Mouse (Mus musculus) heart, postnatal 10 days (tissue): ENCODE measurements around the gene Shq1. TPM values are rescaled to one million over a fixed set of nuclear protein-coding genes. Genes with fewer than 3 reads are reported as not detected.

ENCODE experiments used
- DNase-seq, 2 experiments: peaks; one replicate each; pipeline ENCODE4 v3.0.0; 2021
- intact Hi-C: fragments of 180-260 bp; cut with DNase I; formaldehyde crosslinking; loops from one replicate; pipeline ENCODE4 v1.15.1; 2025
- total RNA-seq, 2 experiments: library from RNA; stranded (reverse); gene quantifications; 2 replicates each; pipeline ENCODE4 v1.2.3; 2021

Gene Shq1
- total RNA-seq = 1 to 10 TPM; 4.6 to 5.3 TPM

DNA sequence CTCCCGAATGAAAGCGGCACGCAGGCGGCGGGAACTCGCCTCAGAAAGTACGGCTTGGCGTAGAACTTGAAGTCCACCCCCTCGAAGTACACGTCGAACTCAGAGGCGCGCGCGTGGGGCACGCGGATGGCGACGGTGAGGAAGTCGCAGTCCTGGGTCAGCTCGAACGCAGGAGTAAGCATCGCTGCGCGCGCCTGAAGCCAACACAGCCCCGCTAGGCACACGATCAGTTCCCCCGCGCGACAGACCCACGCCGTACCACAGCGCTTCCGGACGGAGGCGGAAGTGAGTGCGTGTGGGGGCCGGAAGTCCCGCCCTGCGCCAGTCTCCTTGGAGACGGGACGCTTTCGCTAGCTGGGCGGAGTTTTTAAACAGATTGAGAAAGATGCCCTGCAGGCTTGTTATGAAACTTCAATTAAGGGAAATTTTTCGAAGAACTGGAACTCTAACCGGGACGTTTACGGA, at the start of gene Shq1:
Gene Shq1 (minus strand): TSS at position 278 of the 465 bp plus-strand sequence.
- DNase-seq = peak; percentile 90 to 92
- intact Hi-C loops = loop anchor here (5.0 to 10.0 kb wide), 2 partner anchors 524 to 591 kb away; no protein-coding TSS in a partner anchor

DNA sequence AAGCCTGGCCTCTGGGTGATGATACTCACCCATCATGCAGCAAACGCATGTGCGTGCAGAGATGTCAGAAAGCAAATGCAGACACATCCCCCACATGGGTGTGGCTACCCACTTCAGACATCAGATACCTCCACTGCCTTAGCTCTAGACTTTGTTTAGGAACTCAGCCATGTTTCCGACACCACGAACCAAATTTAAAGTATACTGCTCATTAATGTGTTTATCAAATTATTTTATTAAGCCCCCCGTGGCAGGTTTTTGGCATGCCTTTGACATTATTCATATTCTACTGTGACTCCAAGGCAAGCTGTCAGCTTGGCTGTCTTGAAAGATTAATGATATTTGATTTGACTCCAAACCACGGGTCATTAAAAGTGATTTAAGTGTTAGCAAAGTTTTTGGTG, 49.1 kb upstream of the Shq1 start:
- intact Hi-C loops = no loop called here
- no peak for DNase-seq

DNA sequence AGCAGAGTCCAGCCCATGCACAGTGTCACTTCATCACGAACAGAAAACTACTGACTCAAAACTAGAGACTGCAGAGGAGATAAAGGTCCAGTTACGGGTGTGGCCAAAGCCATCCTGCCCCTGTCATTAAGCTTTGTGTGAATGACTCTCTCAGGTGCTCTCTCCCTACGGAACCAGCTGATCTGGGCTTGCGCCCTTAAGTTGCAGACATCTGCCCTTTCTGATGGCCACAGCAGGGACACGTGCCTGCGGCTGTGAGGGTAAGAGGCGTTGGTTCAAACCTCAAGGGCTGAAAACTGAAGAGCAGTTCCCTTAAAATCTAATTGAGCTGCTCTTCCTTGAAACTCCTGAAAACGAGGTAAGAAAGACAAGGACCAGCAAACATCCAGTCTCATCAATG, 45.9 kb upstream of the Shq1 start:
- no peak for DNase-seq
- intact Hi-C loops = no loop called here

DNA sequence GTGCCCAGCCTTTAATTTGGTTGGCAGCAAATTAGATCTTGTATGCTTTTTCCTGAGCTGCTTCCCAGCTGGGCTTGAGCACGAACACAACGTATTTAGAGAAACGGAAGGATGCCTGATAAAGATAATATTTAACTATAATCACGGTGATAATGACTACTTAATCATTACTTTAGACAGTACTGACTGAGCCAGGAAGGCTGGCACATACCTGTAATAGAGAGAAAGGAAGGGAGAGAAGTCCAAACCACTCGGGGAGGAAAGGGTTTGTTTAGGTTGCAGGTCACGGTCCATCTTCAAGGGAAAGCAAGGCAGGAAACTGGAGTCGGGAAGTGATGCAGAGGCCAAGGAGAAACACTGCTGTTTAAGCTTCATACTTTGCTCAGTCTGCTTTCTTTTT, 45.2 kb upstream of the Shq1 start:
- no peak for DNase-seq
- intact Hi-C loops = no loop called here

DNA sequence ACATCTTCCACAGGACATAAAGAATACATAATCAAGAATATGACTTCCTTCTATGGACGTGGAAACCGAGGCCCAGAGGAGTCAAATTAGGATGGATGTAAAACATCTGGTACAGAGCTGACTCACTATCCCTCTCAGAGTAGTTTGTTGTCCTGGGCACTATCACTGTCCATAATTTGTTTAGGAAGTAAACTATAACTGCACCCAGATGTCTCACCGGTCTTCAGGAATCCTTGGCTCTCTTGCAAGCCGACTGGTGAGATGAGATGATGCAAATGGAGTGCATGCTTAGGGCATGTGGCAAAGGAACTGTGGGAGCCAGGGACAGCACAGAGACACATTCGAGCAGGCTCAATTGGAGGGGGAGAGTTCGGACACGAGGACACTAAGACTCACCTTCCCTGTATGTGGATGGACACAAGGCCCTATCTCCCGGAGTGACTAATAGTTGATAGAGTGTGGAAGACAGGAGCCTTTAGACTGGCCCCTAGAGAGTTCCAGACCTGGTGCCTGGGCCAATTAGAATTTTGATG, 44.4 kb upstream of the Shq1 start:
- intact Hi-C loops = no loop called here
- DNase-seq = no peak

DNA sequence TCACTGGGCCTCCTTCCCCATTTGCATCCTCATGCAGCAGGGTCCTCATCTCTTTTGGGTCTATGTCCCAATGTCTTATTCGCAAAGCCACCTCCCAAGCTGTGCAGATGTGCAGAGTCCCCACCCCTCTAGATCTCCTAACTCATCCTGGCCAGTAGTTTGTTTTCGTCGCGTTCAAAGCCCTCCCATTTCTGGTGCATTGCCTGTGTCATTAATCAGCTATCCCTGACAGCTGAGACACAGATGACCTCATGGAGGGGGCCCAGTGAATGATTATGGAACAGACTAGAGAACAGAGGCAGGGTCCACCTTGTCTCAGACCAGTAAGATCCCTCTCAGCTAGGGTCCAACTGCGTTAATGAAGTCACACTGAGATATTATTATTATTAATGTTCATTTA, 39.9 kb upstream of the Shq1 start:
- intact Hi-C loops = no loop called here
- DNase-seq = no peak

DNA sequence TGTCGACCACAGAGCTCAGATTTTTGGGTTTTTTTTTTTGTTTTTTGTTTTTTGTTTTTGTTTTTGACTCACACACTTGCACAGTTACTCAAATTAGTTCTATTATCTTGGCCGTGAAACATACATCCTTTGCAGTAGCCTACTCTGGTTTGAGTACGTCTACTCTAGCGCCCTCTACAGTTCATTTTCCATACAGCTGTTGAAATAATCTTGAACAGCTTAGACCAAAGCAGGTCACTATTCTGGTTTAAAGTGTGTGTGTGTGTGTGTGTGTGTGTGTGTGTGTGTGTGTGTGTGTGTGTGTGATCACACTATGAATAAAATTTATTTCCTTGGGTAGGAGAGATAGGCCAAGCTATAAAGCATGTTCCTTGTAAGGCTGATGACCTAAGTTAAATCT, 39.2 kb upstream of the Shq1 start:
- intact Hi-C loops = no loop called here
- DNase-seq = no peak

DNA sequence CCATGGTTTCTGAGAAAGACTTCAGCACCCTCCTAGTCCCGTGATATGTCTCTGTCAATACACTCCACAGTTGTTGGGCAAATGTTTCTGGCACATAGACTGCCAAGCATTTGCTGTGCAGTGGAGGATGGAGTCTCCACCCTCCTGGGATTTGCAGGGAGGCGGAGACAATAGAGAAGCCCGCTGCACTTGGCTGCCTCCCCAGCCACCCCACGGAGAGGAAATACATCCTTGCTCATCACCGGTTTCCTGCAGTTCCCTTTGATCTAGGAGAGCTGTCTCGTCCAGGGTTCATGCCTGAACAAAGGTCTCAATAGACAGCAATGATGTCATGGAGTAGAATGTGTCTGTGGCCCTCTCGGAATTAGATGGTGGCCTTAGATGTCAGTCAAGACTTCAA, 38.5 kb upstream of the Shq1 start:
- intact Hi-C loops = no loop called here
- peak; percentile 57 to 61 for DNase-seq

DNA sequence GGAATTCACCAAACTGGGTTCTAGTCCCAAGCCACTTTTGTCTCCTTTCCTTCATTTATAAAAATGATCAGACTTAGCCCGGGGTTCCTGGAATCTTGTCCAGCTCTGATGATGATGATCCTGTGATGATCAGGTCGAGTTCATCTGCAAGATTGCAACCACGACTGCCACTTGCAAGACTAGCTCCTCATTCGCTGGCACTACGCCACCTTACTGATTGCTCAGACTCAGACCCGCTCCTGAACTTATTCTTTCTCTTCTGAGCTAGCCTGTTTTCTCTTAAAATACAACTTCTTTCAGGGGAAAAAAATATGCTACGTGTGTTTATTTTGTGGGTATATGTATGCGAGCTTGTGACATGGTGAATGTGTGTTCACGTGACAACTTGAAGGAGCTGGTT, 38.0 kb upstream of the Shq1 start:
- intact Hi-C loops = no loop called here
- DNase-seq = no peak

DNA sequence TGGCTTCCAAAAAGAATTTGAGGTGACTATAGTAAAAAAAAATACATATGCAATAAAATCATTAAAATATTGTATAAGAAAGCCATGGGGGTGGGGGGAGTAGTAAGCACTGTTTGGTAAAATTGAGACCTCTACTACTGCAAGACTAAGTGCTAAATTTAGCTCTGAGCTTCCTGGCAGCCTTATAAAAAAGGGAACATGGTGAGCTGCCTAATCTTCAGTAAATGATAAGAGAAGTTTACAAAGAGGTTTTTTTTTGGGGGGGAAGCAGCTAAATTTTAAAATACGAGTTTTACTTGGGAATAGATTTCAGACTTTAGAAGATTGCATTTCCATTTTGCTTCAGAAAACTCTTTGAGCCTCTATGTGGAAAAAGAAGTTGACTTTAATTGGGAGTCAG, 37.3 kb upstream of the Shq1 start:
- intact Hi-C loops = no loop called here
- no peak for DNase-seq

DNA sequence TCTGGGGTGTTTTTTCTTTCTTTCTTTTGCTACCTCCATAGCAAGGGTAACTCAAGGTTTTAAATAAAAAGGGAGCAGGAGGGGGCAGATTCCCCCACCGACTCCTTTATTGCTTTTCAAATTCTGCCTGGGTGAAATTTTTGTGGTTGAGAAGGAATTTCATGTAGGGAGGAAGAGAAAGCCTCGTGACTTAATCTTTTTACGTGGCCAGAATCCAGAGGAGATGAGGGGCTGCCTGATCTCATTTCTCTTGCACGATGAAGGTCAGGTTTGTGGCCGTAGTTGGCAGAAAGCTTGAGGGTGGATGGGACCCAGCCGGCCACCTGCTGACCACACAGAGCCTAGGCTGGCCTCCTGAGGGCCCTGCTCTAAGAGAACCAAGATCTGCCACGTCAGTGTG, 36.6 kb upstream of the Shq1 start:
- peak; percentile 55 to 65 for DNase-seq
- intact Hi-C loops = no loop called here

DNA sequence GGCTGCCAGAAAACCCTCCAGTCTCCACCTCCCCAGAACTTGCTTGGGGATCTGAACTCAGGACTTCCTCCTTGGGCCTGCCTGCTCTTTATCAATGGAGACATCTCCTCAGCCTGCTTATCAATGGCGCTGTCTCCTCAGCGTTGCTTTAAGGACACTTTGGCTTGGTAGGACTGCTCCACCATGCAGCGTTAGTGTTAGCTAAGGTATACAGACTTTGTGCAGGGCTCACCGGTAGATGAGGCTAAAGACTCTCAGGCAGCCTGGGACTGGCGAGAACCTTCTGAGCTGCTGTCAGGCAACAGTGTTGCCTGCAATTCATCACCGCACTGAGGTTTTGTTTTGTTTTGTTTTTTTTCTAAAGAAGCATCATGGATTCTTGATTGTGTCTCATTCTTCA, 35.9 kb upstream of the Shq1 start:
- no peak for DNase-seq
- intact Hi-C loops = no loop called here

DNA sequence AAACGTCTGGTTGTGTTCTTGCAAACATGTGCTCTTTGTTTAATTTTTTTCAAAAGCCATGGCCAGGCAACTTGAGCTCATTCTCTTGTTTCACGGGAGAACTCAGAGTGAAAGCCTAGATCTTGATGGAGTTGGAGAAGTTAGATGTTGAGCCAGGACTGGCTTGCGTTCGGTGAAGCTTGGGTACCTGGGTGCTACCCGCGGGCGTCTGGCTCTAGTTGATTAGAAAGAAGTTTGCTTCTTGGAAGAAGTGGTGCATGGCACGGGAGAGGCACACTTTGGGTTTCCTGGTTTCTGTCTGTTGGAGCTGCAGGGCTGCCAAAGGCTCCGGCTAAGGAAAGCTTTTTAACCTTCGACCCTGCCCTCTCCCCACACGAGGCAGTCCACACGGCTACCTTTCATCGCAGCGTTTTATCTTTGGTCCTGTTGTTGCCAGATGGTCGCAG, 34.4 kb upstream of the Shq1 start:
- intact Hi-C loops = loop anchor here (2.0 kb wide), 1 partner anchor 31 kb away; no protein-coding TSS in a partner anchor
- no peak for DNase-seq

DNA sequence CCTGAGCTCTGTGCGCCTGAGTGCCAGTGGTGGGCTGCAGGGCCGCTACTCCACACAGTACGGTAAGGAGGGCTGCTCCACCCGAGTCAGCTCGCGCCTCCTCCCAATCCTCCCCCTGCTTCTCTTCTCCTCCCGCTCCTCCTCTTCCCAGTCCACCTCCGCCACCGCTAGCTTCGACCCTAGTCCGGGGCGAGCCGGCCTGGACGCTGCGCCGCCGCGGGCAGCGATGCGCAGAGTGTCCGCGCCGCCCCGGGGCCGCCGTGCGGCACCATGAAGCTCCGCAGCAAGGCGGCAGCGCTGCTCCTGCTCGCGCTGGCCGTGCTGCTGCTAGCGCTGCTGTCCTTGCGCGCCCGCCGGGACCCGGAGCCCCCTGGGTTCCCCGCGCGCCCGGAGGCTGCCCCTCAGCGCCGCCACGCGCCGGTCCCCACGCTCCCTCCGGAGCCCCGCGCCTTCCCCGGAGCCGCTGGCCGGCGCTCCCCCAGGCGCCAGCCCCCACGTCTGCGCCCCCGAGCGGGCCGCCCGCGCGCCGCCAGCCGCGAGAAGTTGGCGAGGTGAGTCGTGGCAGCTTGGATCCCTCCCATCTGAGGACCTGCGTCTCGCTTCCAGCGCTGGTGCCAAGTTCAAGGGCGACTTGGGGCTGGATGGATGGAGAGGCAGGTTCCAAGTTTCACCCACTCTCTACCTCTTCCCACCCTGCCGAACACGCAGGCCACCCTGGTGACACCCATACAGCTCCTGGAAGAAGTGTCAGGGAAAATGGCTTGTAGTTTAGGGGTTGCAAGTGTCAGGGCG, 33.8 kb upstream of the Shq1 start, which contains the start of gene Gxylt2:
Gene Gxylt2 (plus strand): TSS at position 161 of the 792 bp plus-strand sequence.
- peak; percentile 61 for DNase-seq
- intact Hi-C loops = loop anchor here (2.0 kb wide), 1 partner anchor 30 kb away; no protein-coding TSS in a partner anchor

DNA sequence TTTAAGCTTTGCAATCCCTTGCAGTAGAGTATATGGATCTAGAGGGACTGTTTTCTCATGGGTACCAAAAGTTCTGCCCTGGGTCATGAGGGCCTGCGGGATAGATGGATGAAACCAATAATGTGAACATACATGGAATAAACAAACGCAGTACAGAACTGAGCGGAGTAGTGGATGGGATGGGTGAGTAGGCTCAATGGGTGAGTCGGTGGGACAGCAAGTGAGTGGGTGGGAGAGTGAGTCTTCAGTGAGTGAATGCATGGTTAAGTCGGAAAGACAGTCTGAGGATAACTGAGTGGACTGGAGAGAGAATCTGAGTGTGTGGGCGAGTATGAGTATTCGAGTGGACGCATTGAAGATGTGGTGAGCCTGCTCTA, 33.2 kb upstream of the Shq1 start:
- intact Hi-C loops = loop anchor here (2.0 kb wide), 1 partner anchor 29 kb away; no protein-coding TSS in a partner anchor
- DNase-seq = no peak

DNA sequence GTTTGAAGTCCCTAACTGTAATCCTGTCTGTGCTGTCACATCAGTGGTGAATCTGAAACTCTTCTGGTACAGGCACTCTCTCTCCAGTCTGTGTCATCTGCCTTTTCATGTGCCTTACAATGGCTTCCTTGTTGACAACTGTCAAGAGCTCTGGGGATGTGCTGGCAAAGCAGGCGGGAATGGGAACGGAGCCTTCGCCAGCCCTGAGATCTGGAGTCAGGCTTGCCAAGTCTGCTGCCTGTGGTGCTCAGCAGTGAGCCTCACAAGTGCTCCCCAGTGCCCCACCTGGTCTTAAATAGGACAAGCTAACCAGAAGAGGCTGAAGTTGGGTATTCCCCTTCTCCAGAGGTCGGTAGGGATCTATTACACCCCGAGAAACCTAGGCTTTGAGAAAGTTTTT, 29.8 kb upstream of the Shq1 start:
- DNase-seq = no peak
- intact Hi-C loops = no loop called here

DNA sequence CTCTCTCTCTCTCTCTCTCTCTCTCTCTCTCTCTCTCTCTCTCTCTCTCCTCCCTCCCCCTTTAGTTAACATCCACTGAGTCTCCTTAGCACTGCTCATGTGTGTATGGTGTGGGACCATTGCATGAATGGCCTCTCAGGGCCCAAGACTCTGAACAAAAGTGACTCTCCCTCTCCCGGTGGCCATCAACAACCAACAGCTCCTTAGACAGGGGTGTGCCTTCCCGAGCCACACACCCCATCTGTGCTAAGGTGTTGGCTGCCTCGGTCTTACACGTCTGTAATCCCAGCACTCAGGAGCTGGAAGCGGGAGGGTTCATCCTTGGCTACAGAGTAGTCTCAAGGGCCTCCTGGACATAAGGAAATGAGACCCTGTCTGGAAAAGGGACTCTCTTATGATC, 29.0 kb upstream of the Shq1 start:
- DNase-seq = no peak
- intact Hi-C loops = no loop called here

DNA sequence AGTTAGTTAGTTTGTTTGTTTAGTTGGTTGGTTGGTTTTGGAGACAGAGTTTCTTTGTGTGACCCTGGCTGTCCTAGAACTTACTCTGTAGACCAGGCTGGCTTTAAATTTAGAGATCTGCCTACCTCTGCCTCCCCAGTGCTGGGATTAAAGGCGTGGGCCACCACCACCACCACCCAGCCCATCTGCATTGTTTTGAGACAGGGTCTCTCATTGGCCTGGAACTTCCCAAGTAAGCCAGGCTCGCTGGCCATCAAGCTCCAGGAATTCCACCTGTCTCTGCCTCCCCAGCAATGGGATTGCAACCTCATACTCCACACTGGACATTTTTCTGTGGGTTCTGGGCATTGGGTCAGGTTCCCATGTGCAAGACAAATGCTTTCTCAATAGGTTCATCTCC, 15.4 kb upstream of the Shq1 start:
- intact Hi-C loops = no loop called here
- no peak for DNase-seq

DNA sequence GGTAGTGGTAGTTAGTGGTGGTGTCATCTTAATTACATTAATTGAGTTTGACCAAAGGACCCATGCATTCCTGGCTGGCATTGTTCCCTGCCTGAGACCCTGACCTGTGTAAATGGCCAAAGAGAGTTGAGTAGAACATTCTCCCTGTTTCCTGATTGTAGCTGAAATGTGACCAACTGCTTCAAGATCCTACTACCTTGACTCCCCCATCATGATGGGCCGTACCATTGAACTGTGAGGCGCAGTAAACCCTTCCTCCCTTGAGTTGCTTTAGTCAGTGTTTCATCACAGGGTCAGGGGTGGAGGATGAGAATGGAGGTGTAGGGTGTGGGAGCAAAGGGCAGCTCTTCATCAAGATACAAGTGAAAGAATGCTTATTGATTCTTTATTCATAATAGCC, 7.7 kb upstream of the Shq1 start:
- no peak for DNase-seq

DNA sequence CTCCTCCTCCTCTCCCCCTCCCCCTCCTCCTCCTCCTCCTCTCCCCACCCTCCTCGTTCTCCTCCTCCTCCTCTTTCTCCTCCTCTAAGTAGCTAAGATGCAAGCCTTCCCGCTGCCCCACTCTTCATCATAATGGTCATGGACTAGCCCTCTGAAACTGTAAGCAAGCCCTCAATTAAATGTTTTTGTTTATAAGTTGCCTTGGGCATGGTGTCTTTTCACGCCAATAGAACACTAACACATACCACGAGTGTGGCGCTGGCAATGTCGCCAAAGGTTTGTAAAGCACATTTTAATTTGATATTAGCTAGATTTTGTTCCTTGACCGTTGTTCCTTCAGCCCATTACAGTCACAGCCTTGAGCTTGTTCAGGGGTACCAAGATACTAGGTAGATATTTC, 5.5 kb upstream of the Shq1 start:
- intact Hi-C loops = loop anchor here (10.0 kb wide), 1 partner anchor 518 kb away; no protein-coding TSS in a partner anchor

More for the DNA sequence above, 7.7 kb upstream of the Shq1 start:
- intact Hi-C loops = loop anchor here (10.0 kb wide), 1 partner anchor 516 kb away; no protein-coding TSS in a partner anchor

DNA sequence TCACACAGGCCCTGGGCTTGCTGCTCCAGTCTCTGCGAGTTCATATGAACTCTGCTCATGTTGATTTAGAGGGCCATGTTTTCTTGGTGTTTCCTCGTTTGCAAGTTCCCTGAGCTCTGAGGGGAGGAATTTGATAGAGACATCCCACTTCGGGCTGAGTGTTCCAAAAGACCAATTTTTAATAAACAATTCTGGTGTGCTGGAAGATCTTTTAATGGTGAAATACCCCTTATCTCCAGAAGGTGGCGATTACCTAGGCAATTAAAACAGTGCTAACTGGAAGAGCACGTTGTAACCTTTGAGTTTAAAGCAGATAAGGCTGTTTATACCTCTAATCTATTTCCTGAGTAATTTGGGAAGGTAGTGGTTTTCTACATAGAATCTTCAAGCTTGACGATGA, 4.0 kb upstream of the Shq1 start:
- peak in 1 of 2 experiments; percentile 32 for DNase-seq

More for the DNA sequence above, 5.5 kb upstream of the Shq1 start:
- no peak for DNase-seq

DNA sequence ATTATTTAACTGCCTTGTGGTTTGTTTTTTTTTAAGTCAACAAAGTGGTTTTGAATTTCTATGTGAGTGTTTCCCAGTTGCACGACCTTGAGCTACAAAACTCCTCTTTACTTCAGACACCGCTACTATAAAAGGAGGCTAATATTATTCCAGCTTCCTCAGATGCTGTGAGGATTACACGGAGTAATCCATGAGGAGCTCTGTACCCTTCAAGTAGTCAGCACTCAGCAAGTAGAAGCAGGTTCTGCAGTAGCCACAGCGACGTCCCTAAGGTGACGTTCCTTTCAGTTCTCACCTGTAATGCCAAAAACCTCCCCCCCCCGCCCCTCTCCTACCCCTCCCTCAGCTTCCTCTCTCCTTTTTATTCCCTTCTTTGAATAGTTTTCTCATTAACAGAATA, 444 bp upstream of the Shq1 start:
- DNase-seq = no peak
- intact Hi-C loops = loop anchor here (5.0 to 10.0 kb wide), 2 partner anchors 523 to 591 kb away; no protein-coding TSS in a partner anchor

More for the DNA sequence above, 4.0 kb upstream of the Shq1 start:
- intact Hi-C loops = loop anchor here (1.0 to 10.0 kb wide), 4 partner anchors 30 to 587 kb away; partner anchors contain the start of gene Gxylt2
